In the genomic region with DNA sequence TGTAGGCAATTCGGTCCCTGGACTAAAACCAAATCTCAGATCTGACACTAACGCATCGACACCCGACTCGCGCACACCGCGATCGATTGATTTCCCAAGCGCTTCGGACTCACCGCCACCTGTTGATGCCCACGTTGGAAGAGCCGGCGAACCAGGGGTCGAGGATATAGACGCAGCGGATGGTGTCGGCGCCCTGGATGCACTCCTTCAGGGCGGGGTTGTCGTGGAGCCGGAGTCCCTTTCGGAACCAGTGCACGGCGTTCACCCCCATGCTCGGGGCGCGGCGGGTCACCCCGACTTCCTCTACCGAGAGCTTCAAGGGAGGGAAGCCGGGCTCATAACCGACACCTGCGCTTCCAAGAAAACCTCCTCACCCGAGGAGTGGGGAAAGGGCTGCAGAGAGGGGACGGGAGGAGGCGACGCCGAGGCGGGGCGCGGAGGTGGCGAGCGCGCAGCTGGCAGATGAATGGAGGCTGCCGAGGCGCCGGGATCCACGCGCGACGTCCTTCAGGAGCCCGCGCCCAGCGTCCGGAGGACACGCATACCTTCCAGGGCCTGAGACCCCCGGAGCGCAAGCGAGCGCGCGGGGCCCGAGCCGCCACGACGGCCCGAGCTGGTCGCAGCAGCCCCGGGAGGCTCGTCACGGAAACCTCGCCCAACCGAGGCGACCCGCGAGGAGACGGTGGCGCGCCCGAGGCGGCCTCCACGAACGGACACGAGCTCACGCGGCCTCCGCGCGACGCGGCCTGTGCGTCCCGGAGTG, we compare ENCODE assay signal across 8 mouse cellular contexts. TPM values are rescaled to one million over a fixed set of nuclear protein-coding genes. Genes with fewer than 3 reads are reported as not detected.
DNase-seq lines count a peak whose midpoint lies in the region; ATAC-seq lines count a peak whose summit lies in the region.

No protein-coding gene starts in this region.

- peak; percentile 17; the same call in 1 of the 2 replicates for ATAC-seq in common myeloid progenitor, adult 5-6 weeks (replicated peaks; ENCODE audit: low read depth, poor library complexity, severe bottlenecking)
- peak; percentile 52 for ATAC-seq in intestine, embryonic 14.5 days (replicated peaks; ENCODE audit: low FRiP score, low TSS enrichment, low read depth)
- peak; percentile 34 for ATAC-seq in liver, embryonic 11.5 days (replicated peaks; ENCODE audit: low FRiP score)
- peak; percentile 19; the same call in 1 of the 2 replicates for ATAC-seq in monocyte, adult 5-6 weeks (replicated peaks; ENCODE audit: insufficient number of reproducible peaks, low FRiP score, low TSS enrichment, poor library complexity, severe bottlenecking)
- peak; percentile 5; the same call in 1 of the 2 replicates for ATAC-seq in stomach, embryonic 14.5 days (ENCODE audit: insufficient number of reproducible peaks, insufficient read depth, low FRiP score, low read depth)

- H3K9ac ChIP-seq in intestine, embryonic 14.5 days (ENCODE audit: low read length) = peak overlapping the region; percentile 80
- peak overlapping the region; percentile 74 for H3K9ac ChIP-seq in liver, embryonic 11.5 days (ENCODE audit: low read depth, low read length)
- H3K9ac ChIP-seq in stomach, embryonic 14.5 days (replicated peaks; ENCODE audit: low read depth, low read length) = peak overlapping the region; percentile 67

- H3K4me1 ChIP-seq in intestine, embryonic 14.5 days (replicated peaks; ENCODE audit: control insufficient read depth, insufficient read depth, low read length) = peaks cover 8% of the 10 kb centered on the region
- H3K4me1 ChIP-seq in liver, embryonic 11.5 days (replicated peaks; ENCODE audit: control insufficient read depth, insufficient read depth, low read length) = no peaks in the 10 kb centered on the region
- H3K4me1 ChIP-seq in stomach, embryonic 14.5 days (ENCODE audit: control insufficient read depth, insufficient read depth, low read length) = peaks cover 7% of the 10 kb centered on the region; the same call in 1 of the 2 replicates

- H3K4me2 ChIP-seq in intestine, embryonic 14.5 days (ENCODE audit: low read length) = peak overlapping the region; percentile 98
- H3K4me2 ChIP-seq in liver, embryonic 11.5 days = peak overlapping the region; percentile 96
- H3K4me2 ChIP-seq in stomach, embryonic 14.5 days (replicated peaks; ENCODE audit: low read depth, low read length) = peak overlapping the region; percentile 97

- peak overlapping the region; percentile 85 for H3K4me3 ChIP-seq in intestine, embryonic 14.5 days (ENCODE audit: low read depth, low read length)
- peak overlapping the region; percentile 74 for H3K4me3 ChIP-seq in liver, embryonic 11.5 days (ENCODE audit: low read depth, low read length)
- peak overlapping the region; percentile 84 for H3K4me3 ChIP-seq in stomach, embryonic 14.5 days (ENCODE audit: low read depth, low read length)

- no peaks in the 10 kb centered on the region for H3K27me3 ChIP-seq in intestine, embryonic 14.5 days (replicated peaks; ENCODE audit: control insufficient read depth, insufficient read depth, low read length)
- no peaks in the 10 kb centered on the region for H3K27me3 ChIP-seq in liver, embryonic 11.5 days (replicated peaks; ENCODE audit: control insufficient read depth, insufficient read depth, low read length)
- H3K27me3 ChIP-seq in stomach, embryonic 14.5 days (ENCODE audit: control insufficient read depth, insufficient read depth, low read length) = no peaks in the 10 kb centered on the region

- peak; percentile 47 to 65 for DNase-seq in thymus, adult 18-20 months
- no peak for DNase-seq in thymus, postnatal 0 days (ENCODE audit: low spot score)
- DNase-seq in gastrocnemius, postnatal 10 days = peak; percentile 47
- DNase-seq in intestine, embryonic 14.5 days (ENCODE audit: low spot score) = no peak
- peak; percentile 51 for DNase-seq in liver, embryonic 11.5 days (ENCODE audit: low spot score)

- no peaks in the 10 kb centered on the region for H3K9me3 ChIP-seq in intestine, embryonic 14.5 days (ENCODE audit: control insufficient read depth, low read length)
- H3K9me3 ChIP-seq in liver, embryonic 11.5 days (ENCODE audit: control insufficient read depth, low read length) = no peaks in the 10 kb centered on the region
- H3K9me3 ChIP-seq in stomach, embryonic 14.5 days (ENCODE audit: control insufficient read depth, low read depth, low read length) = no peaks in the 10 kb centered on the region

- WGBS in intestine, embryonic 14.5 days = under 1% methylated on average over 81 of the region's 95 CpGs
- 1% methylated on average over 95 of the region's 95 CpGs for WGBS in liver, embryonic 11.5 days
- WGBS in stomach, embryonic 14.5 days = under 1% methylated on average over 86 of the region's 95 CpGs

- no peaks in the 10 kb centered on the region for H3K36me3 ChIP-seq in intestine, embryonic 14.5 days (ENCODE audit: control insufficient read depth, insufficient read depth, low read length)
- H3K36me3 ChIP-seq in liver, embryonic 11.5 days (ENCODE audit: control insufficient read depth, insufficient read depth, low read length) = no peaks in the 10 kb centered on the region
- H3K36me3 ChIP-seq in stomach, embryonic 14.5 days (ENCODE audit: control insufficient read depth, insufficient read depth, low read length) = no peaks in the 10 kb centered on the region

- peak overlapping the region; percentile 90 for H3K27ac ChIP-seq in intestine, embryonic 14.5 days (ENCODE audit: low read depth)
- peak overlapping the region; percentile 47; the same call in 1 of the 2 replicates for H3K27ac ChIP-seq in liver, embryonic 11.5 days (ENCODE audit: low read depth, low read length)
- no peak overlapping the region for H3K27ac ChIP-seq in stomach, embryonic 14.5 days (ENCODE audit: low read length)

RNA-seq across cellular contexts. Expression of a gene that starts 0.5 kb away (rescaled TPM):
- polyA plus RNA-seq in thymus, postnatal 0 days (2015; fragmentation: Nextera tagmentation; extraction: Ambion mirVana) = 50.9 and 61.9 TPM in 2 replicates
- 15.9 and 17.6 TPM in 2 replicates for total RNA-seq in common myeloid progenitor, adult 5-6 weeks (2017)
- total RNA-seq in gastrocnemius, postnatal 10 days (2021) = 10 to 100 TPM; 10.8 to 14.1 TPM
- polyA plus RNA-seq in intestine, embryonic 14.5 days (2014; fragmentation: Nextera tagmentation; extraction: Ambion mirVana) = 24.7 and 24.8 TPM in 2 replicates
- 20.4 and 22.1 TPM in 2 replicates for polyA plus RNA-seq in liver, embryonic 11.5 days (2014; fragmentation: Nextera tagmentation; extraction: Ambion mirVana)
- total RNA-seq in monocyte, adult 5-6 weeks (2017) = 11.2 to 24.9 TPM (median 11.9 TPM) in 3 replicates
- 23.3 and 25.1 TPM in 2 replicates for polyA plus RNA-seq in stomach, embryonic 14.5 days (2014; fragmentation: Nextera tagmentation; extraction: Ambion mirVana)

RNA-seq across cellular contexts. Expression of a gene that starts 56.6 kb away (rescaled TPM):
- polyA plus RNA-seq in thymus, postnatal 0 days (2015; fragmentation: Nextera tagmentation; extraction: Ambion mirVana) = 30.2 and 30.4 TPM in 2 replicates
- total RNA-seq in common myeloid progenitor, adult 5-6 weeks (2017) = 5.3 and 7.9 TPM in 2 replicates
- 10 to 100 TPM; 10.2 to 11.6 TPM for total RNA-seq in gastrocnemius, postnatal 10 days (2021)
- polyA plus RNA-seq in intestine, embryonic 14.5 days (2014; fragmentation: Nextera tagmentation; extraction: Ambion mirVana) = 17.0 and 17.2 TPM in 2 replicates
- 14.9 and 16.2 TPM in 2 replicates for polyA plus RNA-seq in liver, embryonic 11.5 days (2014; fragmentation: Nextera tagmentation; extraction: Ambion mirVana)
- 3.7 to 34.9 TPM (median 28.0 TPM) in 3 replicates for total RNA-seq in monocyte, adult 5-6 weeks (2017)
- polyA plus RNA-seq in stomach, embryonic 14.5 days (2014; fragmentation: Nextera tagmentation; extraction: Ambion mirVana) = 14.8 and 16.8 TPM in 2 replicates

Comparison
In these comparisons a context has a peak if more than half of its experiments do, and no peak if none do; other contexts are left out.
1. DNase-seq: peak in thymus, adult 18-20 months (2 of 2), gastrocnemius, postnatal 10 days (single experiment) and liver, embryonic 11.5 days (single experiment); none in thymus, postnatal 0 days (single experiment) and intestine, embryonic 14.5 days (single experiment).
2. Peak in every context shown above with its lines, with median percentiles within 50 percentile points of each other: ATAC-seq, H3K4me2 ChIP-seq, H3K4me3 ChIP-seq and H3K9ac ChIP-seq.